Mouse (Mus musculus): ENCODE data around the gene Thy1. TPM values are rescaled to one million over a fixed set of nuclear protein-coding genes. Genes with fewer than 3 reads are reported as not detected.

Thy1 gene
- polyA plus RNA-seq, 1 experiment from 2014 or later = 7.2 TPM

- 77% methylated on average over 10 of the region's 10 CpGs for WGBS
- Histone ChIP-seq H3K36me3 (no peaks in the 10 kb centered on the region), H3K4me3 (no peak overlapping the region), H3K4me2 (no peak overlapping the region), H3K27ac (replicated peaks) (no peak overlapping the region), H3K4me1 (replicated peaks) (peaks cover 34% of the 10 kb centered on the region), H3K27me3 (peaks cover 14% of the 10 kb centered on the region), H3K9ac (no peak overlapping the region), H3K9me3 (no peaks in the 10 kb centered on the region)
- ATAC-seq (ENCODE audit: low FRiP score, low read depth) = no peak
Measured at GRCm38 (mm10) chr9:44079997-44080780, 37.0 kb downstream of the Thy1 start.

DNA sequence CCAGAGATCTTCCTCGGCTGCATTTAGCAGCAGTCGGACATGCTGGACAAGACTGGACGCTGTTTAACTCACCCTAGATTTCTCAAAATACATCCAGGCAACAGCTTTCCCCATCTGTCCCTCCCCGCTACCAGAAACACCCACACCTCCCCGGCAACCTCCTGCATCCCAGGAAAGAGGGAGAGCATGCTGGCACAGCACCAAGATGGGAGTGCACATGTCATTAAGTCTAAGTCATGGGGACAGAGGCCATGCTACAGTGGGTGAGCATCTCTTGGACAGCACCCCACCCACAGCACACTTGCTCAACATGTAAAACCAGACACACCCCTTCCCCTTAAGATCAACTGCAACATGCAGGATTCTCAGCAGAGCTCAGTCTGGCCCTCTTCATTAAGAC lies 37.8 kb downstream of the Thy1 start:
- Histone ChIP-seq H3K27me3 (peaks cover 18% of the 10 kb centered on the region), H3K4me3 (no peak overlapping the region), H3K9ac (no peak overlapping the region), H3K9me3 (no peaks in the 10 kb centered on the region), H3K4me2 (no peak overlapping the region), H3K4me1 (replicated peaks) (peaks cover 41% of the 10 kb centered on the region), H3K27ac (replicated peaks) (no peak overlapping the region), H3K36me3 (no peaks in the 10 kb centered on the region)
- ATAC-seq (ENCODE audit: low FRiP score, low read depth) = no peak
- WGBS = 67% methylated on average over 5 of the region's 5 CpGs

- no peak for ATAC-seq (ENCODE audit: low FRiP score, low read depth)
- 82% methylated on average over 5 of the region's 5 CpGs for WGBS
Measured at GRCm38 (mm10) chr9:44081581-44081980, 38.4 kb downstream of the Thy1 start.

DNA sequence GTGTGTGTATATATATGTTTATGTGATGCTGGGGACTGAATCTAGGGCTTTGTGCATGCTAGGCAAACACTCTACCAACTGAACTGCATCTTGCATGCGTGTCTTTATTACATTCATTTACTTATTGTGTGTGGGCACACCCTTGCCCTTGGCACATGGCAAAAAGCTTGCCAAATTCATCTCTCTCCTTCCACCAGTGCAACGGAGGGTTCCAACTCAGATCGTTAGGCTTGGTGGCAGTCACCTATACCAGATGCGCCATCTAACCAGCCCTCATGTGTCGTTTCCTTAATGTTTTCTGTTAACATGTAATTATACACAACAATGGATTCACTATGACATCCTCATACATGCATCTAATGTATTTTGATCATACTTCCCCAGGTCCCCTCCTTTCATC lies 39.1 kb downstream of the Thy1 start:
- whole genome bisulfite sequencing = 84% methylated on average over 5 of the region's 5 CpGs
- Histone ChIP-seq H3K27ac (replicated peaks) (no peak overlapping the region), H3K4me1 (replicated peaks) (peaks cover 41% of the 10 kb centered on the region), H3K36me3 (no peaks in the 10 kb centered on the region), H3K27me3 (peaks cover 28% of the 10 kb centered on the region), H3K9me3 (no peaks in the 10 kb centered on the region), H3K9ac (no peak overlapping the region), H3K4me2 (no peak overlapping the region), H3K4me3 (no peak overlapping the region)
- no peak for ATAC-seq (ENCODE audit: low FRiP score, low read depth)

More at GRCm38 (mm10) chr9:44081581-44081980, 38.4 kb downstream of the Thy1 start:
- Histone ChIP-seq H3K9ac (no peak overlapping the region), H3K27me3 (peaks cover 24% of the 10 kb centered on the region), H3K4me1 (replicated peaks) (peaks cover 41% of the 10 kb centered on the region), H3K36me3 (no peaks in the 10 kb centered on the region), H3K4me2 (no peak overlapping the region), H3K27ac (replicated peaks) (no peak overlapping the region), H3K9me3 (no peaks in the 10 kb centered on the region), H3K4me3 (no peak overlapping the region)

DNA sequence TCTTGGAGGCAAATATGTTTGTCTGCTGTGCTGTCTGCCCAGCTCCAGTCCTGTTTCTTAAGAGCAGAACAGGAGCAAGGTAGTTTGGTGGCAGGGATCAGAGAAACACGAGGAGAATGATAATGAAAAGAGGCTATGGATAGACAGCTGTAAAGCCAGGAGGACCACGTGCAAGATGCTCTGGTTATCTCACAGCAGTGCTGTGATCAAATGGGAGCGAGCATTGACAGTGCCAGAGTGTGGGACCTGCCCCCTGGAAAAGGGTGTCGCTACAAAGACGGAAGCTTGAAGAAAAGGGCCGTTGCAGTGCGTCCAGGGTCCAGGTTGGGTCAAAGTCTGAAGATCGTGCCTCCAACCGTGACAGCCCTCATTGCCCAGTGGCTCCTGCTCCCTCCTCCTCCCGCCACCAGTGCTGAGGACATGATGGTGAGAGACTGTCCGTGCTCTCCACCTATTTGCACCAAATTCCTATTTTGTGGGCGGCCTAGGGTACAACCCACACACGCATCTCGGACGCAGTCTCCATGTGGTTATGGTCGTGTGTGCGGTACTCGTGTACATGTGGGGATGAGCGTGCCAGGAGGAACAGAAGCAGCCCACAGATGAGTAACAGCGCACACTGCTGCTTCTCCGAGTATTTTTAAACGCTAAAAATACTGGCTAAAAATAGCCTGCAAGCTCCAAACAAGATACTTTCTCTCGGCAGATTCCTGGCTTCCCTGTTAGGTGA lies 40.4 kb downstream of the Thy1 start:
- 12% methylated on average over 23 of the region's 23 CpGs for WGBS
- ATAC-seq (ENCODE audit: low FRiP score, low read depth) = no peak
- no peaks in the 10 kb centered on the region for H3K9me3 ChIP-seq
- peak overlapping the region; percentile 98 for H3K4me2 ChIP-seq
- H3K27ac ChIP-seq (replicated peaks) = no peak overlapping the region
- H3K27me3 ChIP-seq = peaks cover 30% of the 10 kb centered on the region
- no peaks in the 10 kb centered on the region for H3K36me3 ChIP-seq
- H3K4me1 ChIP-seq (replicated peaks) = peaks cover 46% of the 10 kb centered on the region
- H3K4me3 ChIP-seq = peak overlapping the region; percentile 53
- H3K9ac ChIP-seq = no peak overlapping the region

GRCm38 (mm10) chr9:44084236-44084635 lies 41.1 kb downstream of the Thy1 start:
- Histone ChIP-seq H3K4me3 (peak overlapping the region; percentile 53), H3K4me1 (replicated peaks) (peaks cover 40% of the 10 kb centered on the region), H3K36me3 (no peaks in the 10 kb centered on the region), H3K27ac (replicated peaks) (no peak overlapping the region), H3K27me3 (peaks cover 30% of the 10 kb centered on the region), H3K9me3 (no peaks in the 10 kb centered on the region), H3K4me2 (peak overlapping the region; percentile 98), H3K9ac (peak overlapping the region; percentile 49)
- no peak for ATAC-seq (ENCODE audit: low FRiP score, low read depth)
- WGBS = 3% methylated on average over 14 of the region's 14 CpGs

DNA sequence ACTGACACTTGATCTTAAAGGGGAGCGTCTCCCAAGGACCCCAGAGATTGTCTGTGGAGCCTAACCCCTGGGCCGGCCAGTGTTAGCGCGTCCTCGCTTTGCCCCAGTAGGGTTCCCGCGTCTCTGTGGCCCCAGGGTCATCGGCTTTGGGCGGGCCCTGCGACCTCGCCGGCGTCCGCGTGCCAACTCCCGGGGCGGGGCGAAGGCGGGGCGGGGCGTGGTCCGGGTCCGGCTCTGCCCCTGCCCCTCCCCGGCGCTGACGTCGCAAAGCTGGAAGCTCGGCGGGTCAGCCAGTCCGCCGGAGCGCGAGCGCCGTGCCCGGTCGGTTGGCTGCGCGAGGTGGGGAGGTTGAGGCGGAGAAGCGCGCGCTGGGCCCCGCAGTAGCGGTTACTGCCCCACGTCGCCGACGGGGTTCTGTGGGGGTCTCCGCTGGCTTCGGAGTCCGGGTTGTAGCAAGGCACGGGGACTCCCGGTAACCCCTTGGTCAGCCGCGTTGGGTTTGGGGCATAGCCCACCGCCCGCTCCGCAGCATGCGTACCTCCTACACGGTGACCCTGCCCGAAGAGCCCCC lies 41.6 kb downstream of the Thy1 start:
- Histone ChIP-seq H3K9ac (peak overlapping the region; percentile 49), H3K27me3 (peaks cover 30% of the 10 kb centered on the region), H3K4me2 (peak overlapping the region; percentile 98), H3K4me3 (peak overlapping the region; percentile 53), H3K4me1 (replicated peaks) (peaks cover 40% of the 10 kb centered on the region), H3K9me3 (no peaks in the 10 kb centered on the region), H3K27ac (replicated peaks) (no peak overlapping the region), H3K36me3 (no peaks in the 10 kb centered on the region)
- WGBS = under 1% methylated on average over 54 of the region's 62 CpGs
- ATAC-seq (ENCODE audit: low FRiP score, low read depth) = peak; percentile 45

DNA sequence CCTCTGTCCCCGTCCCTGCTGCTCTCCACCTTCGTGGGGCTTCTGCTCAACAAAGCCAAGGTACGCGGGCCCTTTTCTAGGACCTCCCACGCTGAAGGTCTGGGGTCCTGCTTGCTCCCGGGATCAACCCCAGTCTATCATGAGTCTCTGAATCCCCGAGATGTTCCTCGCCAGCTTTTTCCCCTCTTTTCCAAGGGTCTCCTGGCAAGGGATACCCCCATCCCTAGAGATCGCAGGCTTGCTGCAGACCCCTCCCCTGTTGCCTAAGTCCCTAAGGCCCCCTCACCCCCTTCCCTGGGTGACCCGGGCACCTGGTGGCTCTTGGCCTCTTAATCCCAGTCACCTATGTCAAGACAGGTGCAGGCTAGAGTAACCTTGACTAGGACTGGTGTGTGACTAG lies 42.1 kb downstream of the Thy1 start:
- Histone ChIP-seq H3K4me3 (peak overlapping the region; percentile 53), H3K4me1 (replicated peaks) (peaks cover 40% of the 10 kb centered on the region), H3K27me3 (peaks cover 30% of the 10 kb centered on the region), H3K27ac (replicated peaks) (no peak overlapping the region), H3K4me2 (peak overlapping the region; percentile 98), H3K36me3 (no peaks in the 10 kb centered on the region), H3K9ac (peak overlapping the region; percentile 49), H3K9me3 (no peaks in the 10 kb centered on the region)
- 4% methylated on average over 10 of the region's 10 CpGs for WGBS
- peak; percentile 16; the same call in 1 of the 2 replicates for ATAC-seq (ENCODE audit: low FRiP score, low read depth)

- H3K27me3 ChIP-seq = peaks cover 30% of the 10 kb centered on the region
- H3K4me3 ChIP-seq = peak overlapping the region; percentile 53; the same call in 1 of the 2 replicates
- peaks cover 37% of the 10 kb centered on the region for H3K4me1 ChIP-seq (replicated peaks)
- 61% methylated on average over 15 of the region's 15 CpGs for WGBS
- H3K9ac ChIP-seq = no peak overlapping the region
- 0 out of 2 replicates have a peak, but pooled peaks have one; percentile 15 for ATAC-seq (ENCODE audit: low FRiP score, low read depth)
- peak overlapping the region; percentile 98 for H3K4me2 ChIP-seq
- H3K36me3 ChIP-seq = no peaks in the 10 kb centered on the region
- H3K27ac ChIP-seq (replicated peaks) = no peak overlapping the region
- no peaks in the 10 kb centered on the region for H3K9me3 ChIP-seq
Measured at GRCm38 (mm10) chr9:44085741-44086665, 42.8 kb downstream of the Thy1 start.

- ATAC-seq (ENCODE audit: low FRiP score, low read depth) = no peak
- no peak overlapping the region for H3K27ac ChIP-seq (replicated peaks)
- H3K4me2 ChIP-seq = no peak overlapping the region
- peaks cover 30% of the 10 kb centered on the region for H3K27me3 ChIP-seq
- H3K9ac ChIP-seq = no peak overlapping the region
- no peak overlapping the region for H3K4me3 ChIP-seq
- H3K4me1 ChIP-seq (replicated peaks) = peaks cover 34% of the 10 kb centered on the region
- H3K9me3 ChIP-seq = no peaks in the 10 kb centered on the region
- WGBS = 55% methylated on average over 10 of the region's 10 CpGs
- no peaks in the 10 kb centered on the region for H3K36me3 ChIP-seq
Measured at GRCm38 (mm10) chr9:44086960-44087359, 43.8 kb downstream of the Thy1 start.

GRCm38 (mm10) chr9:44087761-44088455 lies 44.7 kb downstream of the Thy1 start:
- no peak overlapping the region for H3K4me3 ChIP-seq
- no peaks in the 10 kb centered on the region for H3K9me3 ChIP-seq
- no peak overlapping the region for H3K27ac ChIP-seq (replicated peaks)
- H3K27me3 ChIP-seq = peaks cover 22% of the 10 kb centered on the region
- ATAC-seq (ENCODE audit: low FRiP score, low read depth) = no peak
- WGBS = 18% methylated on average over 15 of the region's 15 CpGs
- peaks cover 34% of the 10 kb centered on the region for H3K4me1 ChIP-seq (replicated peaks)
- no peaks in the 10 kb centered on the region for H3K36me3 ChIP-seq
- no peak overlapping the region for H3K9ac ChIP-seq
- no peak overlapping the region for H3K4me2 ChIP-seq

Measured in hindbrain, embryonic 15.5 days (tissue).